Mouse (Mus musculus) left cerebral cortex, adult 2 months (tissue): Measurements from ENCODE around the gene Cbr1. TPM values are rescaled to one million over a fixed set of nuclear protein-coding genes. Genes with fewer than 3 reads are reported as not detected.

ENCODE experiments used
- DNase-seq, 2 experiments: peaks; one replicate each; pipeline ENCODE4 v3.0.0; 2021 to 2022; ENCODE audit warnings: low spot score in 2 of 2, mixed read lengths in 1 of 2; ENCODE audit errors: extremely low spot score in 1 of 2
- H3K27ac ChIP-seq: fragments of 200-600 bp; 2 replicates; pipeline ENCODE4 v1.8.1; 2022
- H3K4me3 ChIP-seq: fragments of 200-600 bp; 2 replicates; pipeline ENCODE4 v1.8.1; 2022
- CTCF ChIP-seq: fragments of 200-600 bp; IDR thresholded peaks from 2 replicates; pipeline ENCODE4 v1.8.1; 2022; ENCODE audit warnings: antibody characterized with exemption, mild to moderate bottlenecking, moderate library complexity
- intact Hi-C: fragments of 180-260 bp; cut with DNase I; formaldehyde crosslinking; loops from one replicate; pipeline ENCODE4 v1.15.1; 2025
- total RNA-seq, 2 experiments: library from RNA; stranded (reverse); gene quantifications; 2 replicates each; pipeline ENCODE4 v1.2.3; 2021

Gene Cbr1
- total RNA-seq, 2 experiments from 2014 or later = 65.2 to 67.1 TPM

DNA sequence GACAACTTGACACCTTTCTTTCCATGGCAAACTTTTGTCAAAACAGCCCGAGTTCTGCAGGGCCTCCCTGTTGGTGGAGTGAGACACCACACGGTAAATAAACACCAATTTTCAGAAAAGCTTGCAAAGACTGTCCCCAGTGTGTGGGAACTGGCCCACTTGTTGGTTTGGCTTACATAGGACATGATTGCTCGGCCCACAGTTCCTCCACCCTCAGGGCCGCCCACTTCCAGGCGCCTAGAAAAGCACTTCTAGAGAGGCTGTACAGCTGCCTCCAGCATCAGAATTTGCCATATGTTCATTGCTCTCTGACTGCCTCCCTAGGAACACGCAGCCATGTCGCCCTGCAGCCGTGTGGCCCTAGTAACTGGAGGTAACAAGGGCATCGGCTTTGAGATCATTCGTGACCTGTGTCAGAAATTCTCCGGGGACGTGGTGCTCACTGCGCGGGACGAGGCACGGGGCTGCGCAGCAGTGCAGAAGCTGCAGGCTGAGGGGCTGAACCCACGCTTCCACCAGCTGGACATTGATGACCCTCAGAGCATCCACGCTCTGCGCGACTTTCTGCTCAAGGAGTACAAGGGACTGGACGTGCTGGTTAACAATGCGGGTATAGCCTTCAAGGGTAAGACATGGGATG, 22.2 kb downstream of the Cbr1 start, which contains the start of gene Gm5678:
Gene Gm5678 (plus strand): TSS at position 337 of the 640 bp plus-strand sequence.
- Histone ChIP-seq H3K4me3 (no peak within 1 kb of the TSS), H3K27ac (no peak within 1 kb of the TSS)
- intact Hi-C loops = no loop called here
- no peak; the same call in 1 of the 2 replicates for TF ChIP-seq CTCF
- peak; percentile 23 to 60 for DNase-seq

DNA sequence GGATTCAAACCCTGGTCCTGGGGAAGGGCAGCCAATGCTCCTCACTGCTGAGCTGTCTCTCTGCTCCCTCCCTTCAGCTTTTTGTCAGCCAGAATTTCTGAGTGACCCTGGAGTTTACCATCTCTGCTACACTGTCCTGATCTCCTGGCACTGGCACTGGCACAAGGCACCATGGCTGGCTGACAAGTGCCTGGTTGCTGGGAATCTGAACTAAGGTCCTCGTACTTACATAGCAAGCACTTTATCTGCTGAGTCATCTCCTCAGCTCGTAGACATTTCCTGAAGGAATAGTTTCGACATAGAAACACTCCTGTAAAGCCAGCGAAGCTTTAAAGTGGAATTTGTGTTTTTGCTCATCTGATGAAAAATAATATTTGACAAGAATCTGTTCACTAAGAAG, 38.4 kb downstream of the Cbr1 start:
- H3K27ac ChIP-seq = no peak overlapping the region
- intact Hi-C loops = no loop called here
- TF ChIP-seq CTCF = no peak
- H3K4me3 ChIP-seq = no peak overlapping the region
- DNase-seq = no peak

DNA sequence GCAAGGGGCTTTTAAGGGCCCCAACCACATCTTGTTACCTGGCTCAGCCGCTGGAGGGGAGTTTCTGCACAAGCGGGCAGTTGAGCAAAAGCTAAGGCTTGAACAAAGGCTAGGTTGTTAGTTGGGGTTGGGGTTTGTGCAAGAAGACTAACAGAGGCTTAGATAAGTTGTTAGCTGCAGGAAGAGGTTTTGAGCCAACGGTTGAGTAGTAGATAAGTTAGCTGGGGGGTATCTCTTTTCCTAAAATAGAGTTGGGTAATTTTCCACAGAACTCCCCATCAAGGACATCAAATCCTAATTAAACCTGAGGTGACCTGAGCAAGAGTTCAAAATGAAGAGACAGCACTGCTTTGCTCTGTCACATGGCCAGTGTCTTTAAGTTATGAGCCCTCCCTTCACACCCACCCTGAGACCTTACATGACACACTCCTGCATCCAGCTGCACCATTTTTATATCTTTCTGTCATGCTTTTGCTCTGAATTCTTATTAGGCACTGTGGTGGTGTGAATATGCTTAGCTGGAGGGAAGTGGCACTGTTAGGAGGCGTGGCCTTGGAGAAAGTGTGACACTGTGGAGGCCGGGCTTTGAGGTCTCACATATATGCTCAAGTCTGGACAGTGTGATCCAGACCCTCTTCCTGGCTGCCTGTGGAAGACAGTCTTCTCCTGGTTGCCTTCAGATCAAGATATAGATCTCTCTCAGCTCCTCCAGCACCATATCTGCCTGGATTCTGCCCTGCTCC, 43.0 kb downstream of the Cbr1 start:
- Histone ChIP-seq H3K27ac (no peak overlapping the region), H3K4me3 (no peak overlapping the region)
- intact Hi-C loops = no loop called here

More for the DNA sequence above, 43.0 kb downstream of the Cbr1 start:
- no peak for DNase-seq
- TF ChIP-seq CTCF = no peak

Other genes with a start within 250 kb of the Cbr1 start
- 10 to 100 TPM; 11.4 to 12.7 TPM for gene Setd4, start 1.8 kb upstream of the Cbr1 start, total RNA-seq
- gene Gm5678, start 22.2 kb downstream of the Cbr1 start, total RNA-seq = 1 to 10 TPM; 2.8 to 3.1 TPM
- gene Cbr3, start 77.4 kb downstream of the Cbr1 start, total RNA-seq = 10 to 100 TPM; 16.1 to 16.9 TPM
- gene Dop1b, start 106.1 kb downstream of the Cbr1 start, total RNA-seq = 100 to 1,000 TPM in 1 of 2 experiments, 10 to 100 TPM in 1; 98.5 to 117 TPM
- gene Morc3, start 226.3 kb downstream of the Cbr1 start, total RNA-seq = 10 to 100 TPM; 24.5 to 24.7 TPM